Mouse (Mus musculus): ENCODE measurements at regions not wholly inside any gene's neighbourhood (a gene's known extent, or its start where the extent isn't known, plus 50 kb on each side); places are given as distances from the start of the nearest gene placed in this dataset.

DNA sequence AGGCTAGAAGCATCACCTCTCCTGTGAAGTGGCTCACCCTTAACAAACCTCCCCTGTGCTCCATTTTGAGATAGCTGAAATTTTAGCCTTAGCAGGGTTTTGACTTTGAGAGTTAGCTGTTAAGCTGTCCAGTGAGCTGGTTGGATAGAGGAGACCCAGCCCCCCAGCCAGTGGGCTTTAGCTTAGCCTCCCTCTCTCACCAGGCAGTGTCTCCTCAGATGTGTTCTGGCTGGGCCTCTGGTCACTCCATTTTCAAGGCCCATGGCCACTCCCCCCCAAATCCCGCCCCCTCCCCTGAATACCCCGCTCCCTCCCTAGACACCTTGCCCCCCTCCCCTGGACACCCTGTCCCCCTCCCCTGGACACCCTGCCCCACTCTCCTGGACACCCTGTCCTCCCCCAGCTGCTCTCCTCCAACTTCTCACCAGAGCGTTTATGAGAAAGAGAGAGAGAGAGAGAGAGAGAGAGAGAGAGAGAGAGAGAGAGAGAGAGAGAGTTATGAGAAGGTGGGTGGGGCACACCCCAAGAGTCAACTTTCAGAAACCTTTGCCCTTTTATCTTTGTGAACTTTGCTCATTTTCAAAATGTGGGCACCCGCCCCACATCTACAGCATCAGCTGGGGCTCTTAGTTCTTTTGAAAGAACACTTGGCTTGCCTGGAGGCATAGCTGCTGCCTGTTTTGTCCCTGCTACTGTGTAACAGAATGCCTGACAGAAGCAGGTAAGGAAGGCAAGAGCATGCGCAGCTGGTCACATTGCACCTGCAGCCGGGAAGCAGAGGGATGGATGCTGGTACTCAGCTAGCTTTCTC lies 161.3 kb downstream of the Gadd45g start:
- no peak for TF ChIP-seq CTCF (conservative IDR thresholded peaks at IDR 0.05; ENCODE audit: low read length)
- TF ChIP-seq NANOG (IDR thresholded peaks at IDR 0.05; ENCODE audit: borderline replicate concordance, low read length), result no peak
- TF ChIP-seq POU5F1 (IDR thresholded peaks at IDR 0.05; ENCODE audit: borderline replicate concordance, low read length), result no peak

All from E14TG2a.4 (cell line).